Mouse (Mus musculus) liver, adult (tissue): ENCODE results near the gene Cacna2d1.

Experiments
- GATA4 ChIP-seq: IDR thresholded peaks from 2 replicates; pipeline ENCODE4 v1.6.1; 2014; ENCODE audit warnings: mild to moderate bottlenecking, low read length; ENCODE audit not compliant: insufficient replicate concordance

The Cacna2d1 gene

DNA sequence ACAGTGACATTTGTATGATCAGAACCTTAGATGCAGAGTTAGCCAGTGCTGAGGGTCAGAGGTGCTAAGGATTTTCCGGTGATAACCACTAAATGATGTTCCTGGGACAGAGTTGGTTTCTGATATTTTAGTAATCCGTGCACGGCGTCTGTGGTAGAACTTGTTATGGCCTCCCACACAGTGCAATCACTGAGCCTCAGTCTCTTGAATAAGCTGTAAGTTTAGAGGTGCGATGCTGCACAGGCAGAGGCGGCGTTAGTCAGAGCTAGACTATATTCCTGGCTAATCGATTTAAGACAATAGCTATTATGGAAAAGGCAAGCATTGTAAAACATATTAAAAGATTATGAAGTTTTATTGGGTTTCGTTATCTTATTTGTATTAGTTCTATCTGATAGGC, 297.0 kb downstream of the Cacna2d1 start:
- TF ChIP-seq GATA4 = no peak

DNA sequence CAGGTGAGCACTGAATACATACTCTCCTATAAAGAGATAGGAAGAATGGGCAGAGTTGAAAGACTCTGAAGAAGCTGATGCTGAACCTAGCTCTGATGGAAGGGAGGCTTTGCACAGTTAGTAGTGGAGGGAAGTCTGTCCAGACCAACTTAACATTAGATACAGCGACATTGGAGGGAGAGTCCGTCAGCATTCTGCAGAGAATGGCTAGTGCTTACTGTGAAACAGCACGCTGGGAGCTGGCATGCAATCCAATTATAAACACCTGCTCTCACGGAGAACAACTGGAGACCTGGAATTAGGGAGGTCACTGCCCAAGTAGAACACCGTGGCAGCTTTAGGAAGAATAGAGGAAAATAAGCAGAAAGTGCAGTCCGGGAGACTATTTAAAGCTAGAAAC, 300.4 kb downstream of the Cacna2d1 start:
- TF ChIP-seq GATA4 = no peak

DNA sequence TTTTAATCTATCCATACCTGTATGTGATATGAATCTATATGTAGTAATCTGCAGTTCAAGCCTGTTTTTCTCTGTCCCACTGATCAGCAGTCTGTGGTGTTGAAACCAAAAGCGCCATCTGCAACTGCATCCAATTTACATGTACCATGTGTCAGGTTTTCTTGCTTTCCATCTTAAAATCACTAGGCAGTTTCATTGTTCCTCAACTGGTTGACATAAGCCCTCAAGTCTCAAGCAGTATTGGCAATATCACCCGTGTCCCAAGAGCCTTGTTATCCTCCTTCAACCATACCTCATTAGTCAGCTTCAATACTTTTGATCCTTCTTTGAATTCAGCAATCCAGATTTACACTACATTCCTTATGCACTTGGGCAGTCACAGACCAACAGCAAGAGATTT, 301.4 kb downstream of the Cacna2d1 start:
- no peak for TF ChIP-seq GATA4

DNA sequence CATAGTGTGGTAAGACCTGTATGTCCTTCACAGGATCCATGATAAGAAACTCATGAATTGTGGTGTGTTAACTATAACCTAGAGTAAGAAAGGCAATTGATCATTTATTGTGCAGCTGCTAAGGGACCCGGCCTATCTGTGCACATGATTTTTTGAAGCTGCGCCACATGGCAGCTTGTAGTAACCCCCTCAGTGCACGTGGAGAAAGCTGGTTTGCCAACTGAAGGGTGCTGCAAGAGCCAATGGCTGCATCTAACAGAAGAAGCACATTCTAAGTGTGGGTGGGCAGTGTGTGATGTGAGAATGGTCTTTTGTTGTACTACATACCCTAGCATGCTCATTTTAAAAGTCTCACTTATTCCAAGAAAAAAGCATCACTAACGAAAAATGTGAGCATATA, 302.1 kb downstream of the Cacna2d1 start:
- no peak for TF ChIP-seq GATA4

DNA sequence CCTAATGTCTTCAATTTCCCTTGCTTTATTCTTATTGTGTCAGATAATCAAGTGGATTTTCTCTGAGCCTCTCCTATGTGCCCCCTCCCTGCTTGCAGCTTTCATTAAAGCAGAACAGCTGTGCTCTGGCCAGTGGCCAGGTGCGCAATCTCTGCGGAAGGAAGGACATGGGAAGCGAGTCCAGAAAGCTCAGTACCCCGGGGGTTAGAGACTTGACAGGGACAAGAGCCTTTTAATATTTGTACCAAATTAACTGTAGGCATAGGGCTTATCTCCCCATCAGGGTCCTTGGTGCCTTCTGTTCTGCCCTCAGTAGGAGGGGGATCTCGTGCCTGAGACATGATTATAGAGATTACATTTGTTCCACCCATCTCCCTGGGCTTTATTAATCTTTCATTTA, 303.5 kb downstream of the Cacna2d1 start:
- peak; percentile 84; the same call in 1 of the 2 replicates for TF ChIP-seq GATA4

DNA sequence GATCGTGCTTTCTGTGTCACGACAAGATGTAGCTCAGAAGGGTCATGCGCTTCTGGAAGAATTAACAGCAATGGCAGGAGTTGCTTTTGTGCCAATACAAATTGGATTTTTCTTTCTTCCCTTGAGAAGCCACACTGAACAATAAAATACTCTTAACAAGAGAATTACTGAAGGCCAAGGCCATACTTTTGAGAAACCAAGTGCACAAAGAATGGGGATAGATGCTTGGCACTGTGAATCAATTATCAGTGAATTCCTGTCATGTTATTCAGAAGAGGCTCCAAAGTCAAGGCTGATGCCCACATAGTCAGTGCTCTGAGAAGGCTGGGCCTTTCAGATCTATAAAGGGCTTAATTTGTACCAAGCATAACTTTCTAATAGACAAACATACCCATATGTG, 305.8 kb downstream of the Cacna2d1 start:
- TF ChIP-seq GATA4 = no peak

DNA sequence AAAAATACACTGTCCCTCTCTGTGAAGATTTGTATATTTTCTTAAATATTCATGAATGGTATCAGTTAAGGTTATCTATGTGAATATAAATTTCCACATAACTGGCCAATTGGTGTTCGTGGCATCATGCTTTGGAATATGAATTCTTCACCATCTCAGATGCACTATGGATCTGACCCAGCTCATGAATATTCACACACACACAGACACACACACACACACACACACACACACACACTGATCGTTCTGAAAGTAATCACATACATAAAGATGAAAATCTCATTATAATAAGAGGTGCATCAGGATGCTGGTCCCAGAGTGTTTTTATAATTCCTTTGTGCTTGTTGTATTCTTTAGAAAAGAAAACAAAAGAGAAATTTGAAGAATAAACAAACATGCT, 309.1 kb downstream of the Cacna2d1 start:
- no peak for TF ChIP-seq GATA4

DNA sequence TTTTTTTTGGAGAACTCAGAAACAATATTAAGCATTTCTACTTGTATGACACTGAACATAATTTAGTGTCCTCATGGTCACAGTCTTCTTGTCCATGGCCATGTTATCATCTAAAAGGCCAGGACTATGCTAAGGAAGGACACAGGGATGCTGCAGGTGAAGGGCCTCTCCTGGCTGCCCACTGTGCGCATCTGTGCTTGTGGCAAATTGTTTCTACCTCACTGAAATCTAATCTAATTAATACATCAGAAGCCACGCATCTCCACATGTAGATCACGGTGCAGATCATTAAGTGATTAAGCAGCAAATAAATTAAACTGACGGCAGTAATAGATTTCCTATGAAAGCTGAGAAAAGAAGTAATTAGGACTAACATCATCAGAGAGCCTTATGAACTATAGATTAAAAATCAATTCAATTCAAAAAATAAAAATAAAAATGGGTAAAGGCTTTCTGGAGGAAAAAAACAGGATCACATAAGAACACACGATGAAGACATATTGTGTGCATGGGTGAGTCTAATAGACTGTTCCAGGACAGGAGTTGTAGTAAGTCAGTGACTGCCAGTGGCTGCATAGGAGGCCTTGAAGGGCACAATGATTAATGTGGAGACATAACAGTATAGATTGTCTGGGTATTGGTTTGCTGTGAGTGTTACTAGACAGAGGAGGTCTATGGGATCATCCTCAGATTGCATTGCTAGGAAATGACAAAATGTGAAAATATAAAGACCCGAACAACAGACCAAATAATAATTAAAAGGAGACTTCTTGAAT, 318.4 kb downstream of the Cacna2d1 start:
- no peak for TF ChIP-seq GATA4

DNA sequence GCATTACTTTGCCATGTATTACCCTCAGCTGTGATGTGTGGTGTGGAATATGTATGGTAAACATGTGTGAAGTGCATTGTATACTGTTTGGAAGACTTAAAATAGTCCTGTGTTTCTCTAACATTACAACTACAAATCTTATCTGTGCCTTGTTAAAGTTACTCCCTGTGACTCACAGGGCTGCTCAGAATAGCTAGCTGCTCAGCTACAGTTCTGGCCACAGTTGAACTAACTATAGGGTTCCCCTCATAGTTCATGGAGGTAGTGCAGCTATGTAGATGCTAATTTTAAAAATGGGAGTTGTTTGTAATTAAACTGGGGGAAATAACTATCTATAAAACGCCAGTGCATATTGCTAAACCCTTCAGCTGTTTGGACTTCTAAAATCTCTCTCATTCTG, 319.3 kb downstream of the Cacna2d1 start:
- TF ChIP-seq GATA4 = no peak

DNA sequence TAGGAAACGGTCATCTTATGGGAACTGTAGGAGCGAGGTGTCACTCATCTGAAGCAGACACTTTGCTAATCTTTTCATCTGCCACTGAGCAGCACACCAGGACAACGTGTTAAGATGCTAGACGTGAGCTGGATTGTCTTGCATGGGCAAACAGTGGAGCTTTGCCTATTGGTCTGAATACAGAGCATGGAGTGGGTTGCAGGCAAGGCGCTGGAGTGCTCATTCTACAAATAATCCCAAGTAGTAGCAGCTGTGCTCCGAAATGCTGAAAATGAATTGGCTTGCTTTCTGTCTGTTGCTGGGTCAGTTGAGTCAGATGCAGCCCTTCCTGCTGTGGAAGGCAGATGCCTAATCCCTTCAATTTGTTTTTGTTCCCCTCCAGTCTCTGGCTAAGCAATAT, 330.9 kb downstream of the Cacna2d1 start:
- no peak for TF ChIP-seq GATA4

DNA sequence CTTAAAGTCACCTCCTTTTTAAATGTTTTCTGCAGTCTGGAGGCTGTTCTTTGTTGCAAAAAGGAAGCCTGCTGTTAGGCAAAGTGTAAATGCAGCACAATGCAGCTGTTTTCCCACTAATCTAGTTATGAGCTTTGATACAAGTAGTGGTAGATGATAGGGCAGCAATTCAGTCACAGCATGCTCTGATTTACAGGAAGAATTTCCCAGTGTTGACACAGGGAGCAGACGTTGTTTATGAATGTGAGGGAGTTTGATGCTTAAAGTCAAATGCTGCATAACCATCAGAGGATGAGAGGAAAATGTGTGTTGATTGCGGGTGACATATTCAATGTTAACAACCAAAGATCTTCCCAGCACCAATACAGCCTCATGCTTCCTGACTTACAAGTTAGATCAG, 342.6 kb downstream of the Cacna2d1 start:
- TF ChIP-seq GATA4 = no peak

DNA sequence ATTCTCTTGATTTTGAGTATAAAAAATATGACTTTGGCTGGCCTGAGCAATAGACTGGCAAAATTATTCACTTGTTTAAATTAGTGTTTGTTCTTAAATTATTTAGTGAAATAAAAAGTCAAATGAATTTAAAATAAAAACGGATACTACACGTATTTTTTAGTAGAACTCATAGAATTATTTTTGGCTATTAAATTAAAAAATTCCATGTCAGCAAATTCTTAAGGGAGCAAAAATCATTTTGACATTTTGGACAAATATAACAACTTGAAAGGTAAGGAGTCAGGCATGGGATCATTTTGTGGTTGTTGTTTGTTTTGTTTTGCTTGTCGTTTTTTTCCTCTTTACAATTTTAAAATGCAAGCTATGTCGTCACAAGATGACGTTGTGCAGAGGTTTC, 346.7 kb downstream of the Cacna2d1 start:
- no peak for TF ChIP-seq GATA4

DNA sequence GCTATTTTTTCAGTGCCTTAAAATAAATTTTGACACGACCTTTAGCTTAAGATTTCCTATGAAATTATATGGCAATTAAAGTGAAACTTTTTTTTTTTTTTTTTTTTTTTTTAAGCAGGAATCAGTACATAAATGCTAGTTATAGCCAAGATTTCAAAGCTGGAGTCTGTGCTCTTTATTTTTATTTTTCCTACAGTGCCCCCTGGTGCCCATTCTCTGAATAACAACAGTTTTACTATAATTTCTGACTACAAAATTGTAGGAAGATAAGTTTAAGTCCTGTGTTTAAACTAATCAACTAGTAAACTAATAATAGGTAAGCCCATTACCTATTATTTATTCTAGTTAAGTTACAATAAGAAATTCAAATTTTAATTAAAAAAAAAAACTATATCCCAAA, 358.7 kb downstream of the Cacna2d1 start:
- TF ChIP-seq GATA4 = no peak

DNA sequence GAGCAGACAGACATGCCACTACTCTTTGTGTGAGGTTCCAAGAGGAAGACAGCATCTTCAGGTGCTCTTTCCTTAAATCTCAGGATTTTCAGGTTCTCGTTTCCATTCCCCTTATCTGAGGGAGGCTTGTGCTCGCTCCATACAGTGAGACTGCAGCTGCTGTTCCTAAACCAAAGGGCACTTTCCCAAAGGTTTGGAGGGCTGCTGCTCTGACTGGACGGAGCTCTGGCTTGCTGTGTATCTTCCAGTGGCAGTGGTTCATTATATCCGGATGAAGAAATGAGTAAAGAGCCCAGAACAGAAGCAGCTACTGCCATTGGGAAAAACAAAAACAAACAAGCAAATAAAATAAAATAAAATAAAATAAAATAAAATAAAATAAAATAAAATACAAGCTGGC, 359.3 kb downstream of the Cacna2d1 start:
- TF ChIP-seq GATA4 = no peak

DNA sequence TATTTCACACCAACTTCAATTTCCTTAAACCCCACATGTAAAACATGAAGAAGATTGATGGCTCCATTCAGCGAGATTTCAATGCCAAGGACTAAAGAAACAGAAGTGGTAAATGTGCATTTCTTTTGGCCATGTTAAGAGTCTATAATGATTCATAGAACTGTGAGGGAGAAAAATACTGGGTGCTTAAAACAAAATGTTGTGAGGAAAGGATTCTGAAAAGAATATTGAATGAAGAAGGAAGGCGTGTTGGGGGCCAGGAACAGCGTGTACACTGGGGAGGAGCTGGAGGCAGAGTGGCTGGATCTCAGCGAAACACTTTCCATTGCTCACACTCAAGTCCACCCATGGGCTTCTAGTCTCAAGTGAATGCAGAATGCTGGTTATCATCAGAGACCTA, 360.2 kb downstream of the Cacna2d1 start:
- no peak for TF ChIP-seq GATA4

DNA sequence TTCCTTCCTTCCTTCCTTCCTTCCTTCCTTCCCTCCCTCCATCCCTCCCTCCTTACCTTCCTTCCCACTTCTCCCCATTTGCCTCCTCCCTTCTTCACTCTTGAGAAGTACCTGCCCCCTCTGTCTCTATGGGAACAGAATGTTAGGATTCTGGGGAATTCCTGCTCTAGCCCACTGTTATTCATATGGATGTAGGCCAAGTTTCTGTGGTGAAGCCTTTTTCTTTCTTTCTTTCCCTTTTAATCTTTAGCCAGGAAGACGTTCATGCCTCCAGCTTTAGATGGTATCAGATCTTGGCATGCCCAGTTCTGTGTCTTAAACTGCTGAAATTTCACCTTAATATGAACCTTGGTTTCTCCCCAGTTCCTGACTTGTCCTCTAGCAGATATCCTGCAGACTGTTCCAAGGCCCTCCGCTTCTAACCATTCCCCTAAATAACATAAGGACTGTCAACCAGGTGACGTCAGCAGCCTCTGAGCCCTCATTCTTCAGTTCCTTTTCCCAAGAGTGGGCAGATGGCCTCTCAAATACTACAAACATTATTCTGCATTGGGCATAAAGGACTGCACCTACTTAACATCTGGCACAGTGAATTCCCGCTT, 362.8 kb downstream of the Cacna2d1 start:
- no peak for TF ChIP-seq GATA4

DNA sequence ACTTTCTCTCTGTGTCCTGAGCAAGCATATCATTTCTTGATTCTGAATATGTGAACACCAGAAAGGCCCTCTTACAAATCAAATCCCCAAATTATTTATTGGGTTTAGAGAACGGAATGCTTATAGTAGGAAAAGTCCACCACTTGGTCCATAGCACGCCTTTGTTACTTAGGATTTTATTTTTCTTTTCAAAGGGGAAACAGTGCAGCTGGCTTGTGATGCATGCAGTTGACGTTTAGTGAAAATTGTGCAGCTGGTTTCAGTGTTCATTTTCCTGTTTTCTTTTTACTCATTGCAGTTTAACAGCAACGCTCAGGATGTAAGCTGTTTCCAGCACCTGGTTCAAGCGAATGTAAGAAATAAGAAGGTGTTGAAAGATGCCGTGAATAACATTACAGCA, 365.1 kb downstream of the Cacna2d1 start:
- no peak for TF ChIP-seq GATA4
